Mouse (Mus musculus): ENCODE measurements around the gene Pald1. TPM values are rescaled to one million over a fixed set of nuclear protein-coding genes. Genes with fewer than 3 reads are reported as not detected.
A peak's percentile ranks its signal among the peaks of the same experiment; 100 is the strongest.

Pald1 gene
- total RNA-seq, 4 experiments from 2014 or later, result 11.3 to 21.8 (median 12.9) TPM

DNA sequence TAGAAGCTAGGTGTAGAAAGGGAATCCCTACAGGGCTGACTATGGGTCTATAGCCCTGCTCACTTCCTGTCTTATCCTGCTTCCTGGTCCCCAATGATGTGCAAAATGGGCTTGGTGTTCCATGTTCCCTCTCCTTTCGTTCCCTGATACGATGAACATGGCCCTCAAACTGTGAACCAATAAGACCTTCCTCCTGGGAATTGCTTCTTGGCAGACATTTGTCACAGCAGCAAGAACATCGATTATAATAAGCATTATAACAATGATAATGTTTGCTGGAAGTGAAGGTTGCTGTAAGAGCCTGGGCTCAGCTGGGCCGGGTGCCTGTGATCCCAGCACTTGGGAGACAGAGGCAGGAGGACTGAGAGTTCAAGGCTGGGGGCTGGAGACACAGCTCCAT lies 99.0 kb downstream of the Pald1 start:
- no peak for DNase-seq (ENCODE audit: low spot score)

DNA sequence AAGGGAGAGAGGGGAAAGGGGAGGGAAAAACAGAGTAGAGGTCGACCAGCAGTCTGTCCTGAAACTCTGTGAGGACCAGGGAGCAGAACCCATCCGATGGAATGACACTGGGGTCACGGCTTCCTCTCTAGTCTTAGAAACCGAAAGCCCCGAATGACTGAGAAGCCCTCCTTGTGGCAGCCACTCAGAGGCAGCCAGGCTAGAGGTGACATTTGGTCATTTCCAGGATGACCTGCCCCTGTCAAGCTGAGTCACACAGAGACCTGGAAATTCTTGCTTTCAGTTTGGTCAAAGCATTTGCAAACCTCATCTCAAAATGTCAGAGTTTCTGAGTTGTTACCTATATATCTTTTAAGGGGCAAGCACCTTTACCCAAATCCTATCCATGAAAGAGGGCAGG lies 102.2 kb downstream of the Pald1 start:
- DNase-seq (ENCODE audit: low spot score), result no peak

DNA sequence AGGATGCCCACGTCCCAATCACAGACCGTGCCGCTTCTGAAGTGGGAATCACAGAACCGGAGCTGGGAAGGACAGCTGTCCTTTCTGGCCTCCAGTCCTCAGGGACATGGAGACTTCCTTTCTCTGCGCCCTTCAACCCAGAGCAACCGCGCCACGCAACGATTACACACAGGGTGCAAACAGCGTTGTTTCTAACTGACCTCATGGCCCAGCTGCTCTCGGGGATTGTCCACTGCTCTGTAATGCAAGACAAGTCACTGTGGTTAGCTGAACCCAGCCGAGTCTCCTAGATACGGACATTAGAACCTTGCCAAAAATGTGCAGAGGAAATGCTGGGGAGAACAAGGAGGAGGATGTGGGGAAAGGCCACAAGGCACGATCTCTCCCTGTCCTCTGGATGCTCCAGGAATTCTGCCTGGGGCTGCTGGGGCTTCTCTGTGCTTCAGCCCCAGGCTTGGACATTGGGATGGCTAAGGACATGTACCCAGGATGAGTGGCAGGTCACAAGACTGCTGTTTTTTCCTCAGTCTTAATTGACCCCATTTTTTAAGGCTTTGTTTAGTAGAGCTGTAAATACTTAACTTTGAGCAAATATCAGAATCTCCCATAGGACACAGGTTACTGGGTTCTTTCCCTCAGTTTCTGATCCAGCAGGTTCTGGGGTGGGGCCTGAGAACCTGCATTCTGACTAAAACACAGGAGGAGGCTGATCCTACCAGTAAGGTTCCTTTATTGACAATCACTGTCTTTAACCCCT lies 105.2 kb downstream of the Pald1 start:
- peak; percentile 84 for DNase-seq (ENCODE audit: low spot score)

DNA sequence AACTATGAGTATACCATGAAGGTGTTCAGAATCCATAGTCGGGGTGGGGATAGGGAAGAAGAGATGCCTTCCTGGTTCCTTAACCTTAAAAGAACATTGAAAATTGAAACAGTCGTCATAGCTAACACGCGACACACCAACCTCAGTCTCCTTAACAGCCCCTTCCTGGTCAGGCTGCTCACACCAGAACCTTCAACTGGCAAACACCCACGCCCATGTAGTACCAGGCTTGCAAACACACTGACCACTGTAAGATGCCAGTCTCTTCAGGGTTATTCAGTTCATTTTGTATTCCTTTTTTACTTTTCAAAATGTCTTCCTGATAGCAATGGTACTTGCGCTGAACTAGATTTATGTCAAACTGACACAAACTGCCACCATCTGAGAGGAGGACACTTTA lies 106.3 kb downstream of the Pald1 start:
- no peak for DNase-seq (ENCODE audit: low spot score)

DNA sequence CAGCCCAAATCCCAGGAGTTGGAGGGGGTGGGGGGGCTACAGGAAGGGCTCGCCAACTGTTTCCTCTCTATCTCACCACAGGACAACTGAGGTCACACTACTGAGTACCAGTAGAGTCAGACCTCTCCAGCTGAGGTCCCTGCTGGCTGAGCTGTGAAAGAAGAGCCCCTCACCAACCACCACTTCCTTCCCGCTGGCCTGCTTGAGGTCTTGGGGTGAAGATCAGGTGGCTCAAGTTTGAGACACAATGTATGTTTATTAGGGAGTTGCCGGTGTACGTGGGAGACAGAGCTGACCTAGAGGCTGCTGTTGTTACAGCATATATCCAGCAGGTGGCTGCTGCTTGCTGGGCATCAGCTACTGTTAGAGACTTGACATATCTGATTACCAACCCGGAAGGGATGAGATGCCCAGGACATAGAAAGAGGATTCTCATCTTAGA lies 107.6 kb downstream of the Pald1 start:
- DNase-seq (ENCODE audit: low spot score), result peak; percentile 40

DNA sequence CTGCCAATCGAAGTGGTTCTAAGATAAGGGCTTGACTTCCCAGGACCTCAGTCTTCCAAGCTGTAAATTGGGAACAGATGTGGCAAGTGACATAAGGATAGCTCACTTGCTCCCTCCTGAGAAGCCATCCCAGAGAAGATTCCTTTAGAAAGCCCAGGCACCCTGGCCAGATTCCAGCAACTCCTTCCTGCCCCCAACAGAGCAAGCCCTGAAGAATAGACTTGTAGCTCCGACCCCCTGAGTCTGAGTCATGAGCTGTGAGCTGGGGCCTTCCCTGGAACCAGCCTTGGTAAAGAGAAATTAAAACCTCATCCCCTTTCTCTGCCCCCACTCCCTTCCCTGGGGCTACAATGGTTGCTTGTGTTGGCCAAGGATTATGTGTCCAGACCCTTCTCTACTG lies 108.8 kb downstream of the Pald1 start:
- no peak for DNase-seq (ENCODE audit: low spot score)

DNA sequence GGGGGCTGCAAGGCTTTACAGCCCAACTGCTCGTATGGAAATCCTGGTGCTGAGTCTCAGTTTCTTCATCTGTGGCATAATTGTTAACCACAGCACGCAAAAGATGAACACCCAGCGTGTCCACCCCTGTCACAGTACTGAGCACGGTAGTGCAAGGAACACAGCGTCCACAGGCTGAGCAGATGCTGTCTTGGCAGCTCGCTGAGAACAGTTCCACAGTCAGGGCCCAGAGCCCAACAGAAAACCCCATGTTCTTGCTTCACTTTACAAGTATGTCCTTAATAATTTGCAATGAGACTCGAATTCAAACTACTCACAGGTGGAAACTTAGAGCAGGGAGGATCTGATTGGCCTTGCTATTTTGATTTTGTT lies 109.5 kb downstream of the Pald1 start:
- DNase-seq (ENCODE audit: low spot score), result peak; percentile 57

DNA sequence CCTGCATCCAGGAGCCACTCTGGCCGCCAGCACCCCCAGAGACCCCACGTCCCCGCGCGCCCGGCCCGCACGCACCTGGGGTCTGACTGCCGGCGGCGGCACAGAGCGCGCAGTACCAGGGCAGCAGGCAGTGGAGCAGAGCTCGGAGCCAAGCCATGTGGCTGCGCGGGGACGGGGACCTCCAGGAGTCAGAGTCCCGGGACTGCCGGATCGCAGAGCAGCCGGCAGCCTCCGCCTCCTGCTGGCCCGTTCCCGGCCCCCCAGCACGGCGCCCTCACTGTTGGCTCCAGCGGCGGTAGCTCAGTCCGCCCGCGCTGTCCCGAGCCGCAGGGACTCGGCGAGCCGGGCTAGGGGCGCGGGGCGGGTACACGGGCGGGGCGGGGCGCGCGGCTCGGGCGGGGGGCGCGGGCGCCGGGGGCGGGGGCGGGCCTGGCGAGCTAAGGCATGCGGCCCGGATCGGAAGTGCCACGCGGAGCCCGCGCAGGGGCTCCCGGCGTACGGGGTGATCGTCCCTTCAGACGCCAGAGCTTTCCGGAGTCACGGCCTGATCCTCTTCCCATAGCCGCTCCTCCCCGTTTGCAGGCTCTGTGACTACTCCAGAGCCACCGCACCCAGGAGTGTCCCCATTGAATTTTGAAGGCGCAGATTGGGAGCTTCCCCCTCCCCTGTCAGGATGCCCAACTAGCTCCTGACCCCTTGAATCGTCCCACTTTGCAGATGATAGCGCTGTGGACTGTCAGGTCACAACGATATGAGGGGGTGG lies 110.1 kb downstream of the Pald1 start, which contains the start of gene Adamts14:
Gene Adamts14 (minus strand): TSS at position 358 of the 763 bp plus-strand sequence.
- peak; percentile 19 for DNase-seq (ENCODE audit: low spot score)

DNA sequence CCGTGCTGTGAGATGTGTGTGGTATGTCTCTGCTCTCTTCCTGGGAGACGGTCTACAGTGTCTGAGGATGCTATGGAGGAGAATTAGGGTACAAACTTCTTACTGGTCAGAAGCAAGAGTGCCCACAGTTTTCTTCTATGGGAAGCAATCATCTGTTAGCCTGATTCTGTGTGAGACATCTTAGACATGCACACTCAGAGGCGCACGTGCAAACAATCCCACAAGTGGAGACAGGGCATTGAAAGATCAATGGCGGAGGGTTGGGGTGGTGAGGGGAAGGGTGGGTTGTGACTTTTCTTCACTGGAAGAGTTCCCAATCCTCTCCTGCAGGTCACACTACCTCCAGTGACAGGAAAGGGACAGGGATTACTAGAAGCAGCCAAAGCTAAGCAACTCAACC lies 110.7 kb downstream of the Pald1 start:
- no peak for DNase-seq (ENCODE audit: low spot score)

DNA sequence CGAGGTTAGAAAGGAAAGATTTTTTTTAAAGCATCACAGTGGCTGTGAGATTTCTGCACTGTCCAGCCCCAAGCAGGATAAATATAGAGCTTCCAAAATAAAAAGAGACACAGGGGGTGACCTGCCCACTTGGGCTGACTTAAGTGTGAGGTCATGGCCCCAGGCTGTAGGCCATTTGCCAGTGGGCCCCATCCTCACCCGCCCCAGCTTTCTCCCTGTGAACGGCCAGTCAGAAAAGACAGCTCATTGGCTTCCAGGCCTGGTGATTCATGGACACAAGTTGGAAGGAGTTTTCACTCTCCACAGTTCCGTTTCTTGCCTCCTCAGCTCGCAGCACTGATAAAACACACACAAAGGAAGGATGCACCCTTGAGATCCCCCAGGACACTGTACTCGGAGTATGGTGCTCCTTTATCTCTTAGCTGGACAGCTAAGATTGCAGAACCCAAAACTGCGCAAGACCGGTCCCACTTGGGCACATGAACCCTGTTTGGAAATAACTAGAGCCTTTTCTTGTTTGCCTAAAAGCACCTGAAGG lies 111.2 kb downstream of the Pald1 start:
- DNase-seq (ENCODE audit: low spot score), result peak; percentile 30

Other genes starting within 250 kb of the Pald1 start
- gene Sgpl1, start 235.8 kb downstream of the Pald1 start, total RNA-seq (2022), result 10 to 100 TPM; 13.9 to 17.0 (median 15.4) TPM
- not detected for gene Tbata, start 211.6 kb downstream of the Pald1 start, total RNA-seq (2022)
- 1 to 10 TPM in 2 of 4 experiments, under 1 TPM in 2; 0.69 to 1.3 (median 0.96) TPM for gene Adamts14, start 110.1 kb downstream of the Pald1 start, total RNA-seq (2022)
- under 1 TPM in 2 of 4 experiments, not detected in 2; 0.16 to 0.23 TPM for gene Prf1, start 85.7 kb downstream of the Pald1 start, total RNA-seq (2022)
- under 1 TPM in 1 of 4 experiments, not detected in 3; 0.11 TPM for gene Nodal, start 34.4 kb upstream of the Pald1 start, total RNA-seq (2022)
- gene Eif4ebp2, start 69.1 kb upstream of the Pald1 start, total RNA-seq (2022), result 10 to 100 TPM; 59.5 to 77.7 (median 70.8) TPM
- 10 to 100 TPM; 32.7 to 43.3 (median 40.3) TPM for gene Lrrc20, start 92.3 kb upstream of the Pald1 start, total RNA-seq (2022)
- gene Npffr1, start 212.0 kb upstream of the Pald1 start, total RNA-seq (2022), result under 1 TPM in 2 of 4 experiments, not detected in 2; 0.08 to 0.13 TPM

Measured in heart, adult 8-10 months (tissue).